Mouse (Mus musculus) monocyte, adult 5-6 weeks (primary cell): ENCODE results near the gene Serp2. TPM values are rescaled to one million over a fixed set of nuclear protein-coding genes. Genes with fewer than 3 reads are reported as not detected.
"Not testable (repeated sequence)": the region's sequence is repeated elsewhere in the genome, so short reads cannot be mapped to it uniquely, and the experiment has no call there.

Source experiments
- ATAC-seq: fragments of 153-309, 156-312 bp; replicated peaks from 2 replicates; pipeline ENCODE4 v1.8.0; 2017; ENCODE audit warnings: mild to moderate bottlenecking; ENCODE audit not compliant: low TSS enrichment, insufficient number of reproducible peaks, severe bottlenecking, poor library complexity, low FRiP score
- total RNA-seq: library from RNA; stranded (forward); fragments of 200-1000, 200-491, 200-594 nt; gene quantifications from 3 replicates; pipeline ENCODE4 v1.2.3, GENCODE M21; 2017

Serp2 gene
- total RNA-seq, 1 experiment from 2014 or later = not detected

DNA sequence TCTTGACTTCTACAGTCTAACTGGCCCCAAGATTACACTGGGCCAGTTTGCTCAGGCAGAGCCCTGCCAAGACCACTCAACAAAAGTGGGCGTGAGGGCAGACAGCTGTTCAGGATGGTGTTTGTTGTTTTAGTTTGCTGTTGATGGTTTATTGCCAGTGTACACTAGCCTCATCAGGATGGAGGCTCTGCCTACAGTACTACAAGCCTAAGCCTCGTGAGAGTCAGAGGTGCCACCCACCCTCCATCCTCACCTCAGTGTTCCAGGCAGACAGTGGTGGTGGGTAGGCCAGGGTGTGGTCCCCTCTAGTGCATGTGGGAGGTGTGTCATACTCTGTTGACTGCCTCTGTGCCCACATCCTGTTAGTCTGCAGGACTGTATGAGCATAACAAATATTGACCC, 23.0 kb upstream of the Serp2 start:
- peak; percentile 91 for ATAC-seq

DNA sequence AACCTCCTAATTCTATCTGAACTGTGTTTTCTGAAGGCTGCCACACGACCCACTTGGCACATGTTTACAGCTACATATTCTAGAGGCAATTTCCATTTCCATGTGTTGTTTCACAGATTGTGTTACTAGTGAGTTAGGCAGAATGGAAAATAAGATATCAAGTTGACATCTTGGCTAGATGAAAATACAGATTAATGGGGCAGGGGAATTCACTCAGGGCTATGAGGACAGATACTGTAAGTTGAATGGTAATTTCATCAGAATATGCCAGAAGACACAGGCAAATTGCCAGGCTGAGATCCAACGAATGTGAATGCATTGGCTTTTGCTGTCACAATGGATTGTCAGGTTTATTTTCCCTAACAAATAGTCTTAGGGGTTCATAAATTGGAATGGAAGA, 21.2 kb upstream of the Serp2 start:
- ATAC-seq = no peak

DNA sequence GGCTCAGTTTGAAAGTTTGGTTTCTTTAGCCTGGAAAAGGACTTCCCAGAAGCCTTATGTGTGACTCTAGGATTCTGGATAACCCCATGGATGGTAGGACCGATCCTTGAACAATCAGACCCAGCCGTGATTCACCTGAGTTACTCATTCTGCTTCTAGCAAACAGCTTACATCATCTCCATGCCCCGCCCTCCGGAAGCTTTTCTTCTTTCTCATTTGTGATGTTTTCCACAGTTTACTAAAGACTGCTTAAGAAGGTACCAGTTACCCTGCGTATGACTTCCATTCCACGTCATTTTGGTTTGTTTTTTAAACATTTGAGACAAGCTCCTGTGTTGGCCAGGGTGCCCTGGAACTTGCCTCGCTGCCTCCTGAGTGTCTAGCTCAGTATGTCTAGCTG, 13.6 kb upstream of the Serp2 start:
- ATAC-seq = no peak

DNA sequence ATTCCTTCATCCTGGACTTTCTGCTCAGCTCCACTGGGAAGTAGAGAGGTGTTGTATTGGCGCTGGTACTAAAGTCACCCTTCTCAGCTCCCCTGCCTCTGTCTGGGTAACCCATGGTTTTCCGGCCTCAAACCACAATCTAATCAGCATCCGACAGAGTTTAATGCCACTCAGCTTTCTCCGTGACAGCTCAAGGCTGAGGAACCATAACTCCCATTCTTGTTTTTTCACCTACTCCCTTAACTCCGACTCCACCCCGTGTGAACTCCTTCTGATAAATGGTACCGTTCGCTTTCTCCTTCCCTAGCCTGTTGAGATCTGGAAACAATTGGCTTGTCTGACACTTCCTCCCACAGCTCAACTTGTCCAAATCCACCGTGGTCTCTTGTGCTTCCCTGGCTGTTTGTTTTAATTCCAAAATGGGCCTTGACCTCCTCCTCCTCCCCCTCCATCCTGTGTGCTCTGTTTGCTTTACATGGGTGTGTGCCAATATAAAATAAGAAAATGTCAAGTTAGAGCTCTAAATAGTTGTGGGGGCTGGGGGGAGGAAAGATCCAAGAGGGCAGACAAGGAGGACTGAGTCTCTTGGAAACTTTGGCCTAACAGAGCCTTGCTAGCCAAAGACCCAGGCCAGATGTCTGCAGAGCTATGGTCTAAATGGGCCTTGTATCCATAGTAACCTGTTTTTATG, 12.7 kb upstream of the Serp2 start:
- no peak for ATAC-seq

DNA sequence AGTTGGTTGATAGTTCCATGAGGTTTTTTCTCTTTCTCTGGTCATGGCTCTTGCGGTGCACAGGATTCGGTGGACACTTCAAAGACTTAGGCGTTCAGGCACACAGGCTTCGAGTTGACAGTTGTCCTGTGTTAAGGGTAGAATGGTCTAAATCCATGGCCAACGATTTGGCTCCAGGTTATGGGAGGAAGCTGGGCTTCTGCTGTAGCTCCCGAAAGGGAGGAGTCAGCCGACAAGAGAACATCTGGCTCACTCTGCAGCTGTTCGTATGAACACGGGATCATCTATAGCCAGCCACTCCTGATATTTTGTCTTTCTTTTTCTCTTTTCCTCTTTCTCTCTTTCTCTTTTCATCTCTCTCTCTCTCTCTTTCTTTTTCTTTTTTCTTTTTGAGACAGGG, 11.9 kb upstream of the Serp2 start:
- ATAC-seq = no peak

DNA sequence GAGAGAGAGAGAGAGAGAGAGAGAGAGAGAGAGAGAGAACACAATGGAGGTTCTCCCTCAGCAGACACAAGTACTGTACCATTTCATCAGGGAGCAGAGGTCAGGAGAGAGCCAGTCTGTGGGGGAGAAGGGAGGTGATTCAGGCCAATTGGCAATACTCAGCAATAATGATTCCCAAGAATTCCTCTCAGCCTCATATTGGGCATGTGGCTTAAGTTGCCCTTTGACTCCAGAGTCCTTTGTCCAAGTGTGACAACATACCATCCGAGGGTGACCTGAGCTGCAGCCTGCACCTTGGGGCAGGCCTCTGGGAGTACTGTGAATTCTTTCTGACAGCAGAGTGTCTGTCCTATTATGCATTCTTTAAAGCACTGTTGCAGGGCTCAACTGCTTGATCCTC, 10.6 kb upstream of the Serp2 start:
- ATAC-seq = no peak

DNA sequence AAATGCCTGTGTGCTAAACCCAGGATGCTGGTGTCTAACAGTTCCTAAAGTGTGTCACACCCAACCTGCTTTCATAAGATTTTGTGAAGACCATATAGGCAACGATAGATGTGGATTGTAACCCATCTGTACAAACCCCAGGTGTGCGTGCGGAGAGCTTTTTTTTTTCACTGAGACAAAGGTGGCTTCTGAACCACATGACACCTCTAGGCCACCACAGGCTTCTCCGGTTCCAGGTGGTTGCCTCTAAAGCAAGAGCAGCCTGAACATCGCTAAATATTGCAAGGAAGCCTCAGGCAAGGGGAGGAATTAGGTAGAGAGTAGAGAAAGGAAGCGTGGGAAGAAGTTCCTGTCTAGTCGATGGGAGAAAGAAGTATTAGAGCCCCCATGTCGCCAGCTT, 10.0 kb upstream of the Serp2 start:
- ATAC-seq = no peak

DNA sequence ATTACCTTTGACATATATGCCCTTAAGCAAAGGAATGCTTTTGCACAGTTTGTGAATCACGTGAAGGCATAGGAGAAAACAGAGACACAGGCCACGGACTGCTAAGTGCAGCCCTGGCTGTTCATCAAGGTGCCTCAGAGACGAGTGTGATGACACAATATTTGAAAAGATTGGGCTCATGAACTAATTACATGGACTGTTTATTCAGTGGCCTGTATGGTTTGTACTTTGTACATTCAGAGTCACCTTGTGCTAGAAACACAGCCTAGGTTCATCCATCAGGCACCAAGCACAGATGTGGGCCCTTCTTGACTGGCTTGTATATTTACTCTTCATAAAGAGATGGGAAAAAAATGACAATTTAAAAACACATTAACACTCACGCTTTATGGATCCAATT, 9.5 kb upstream of the Serp2 start:
- ATAC-seq = no peak

DNA sequence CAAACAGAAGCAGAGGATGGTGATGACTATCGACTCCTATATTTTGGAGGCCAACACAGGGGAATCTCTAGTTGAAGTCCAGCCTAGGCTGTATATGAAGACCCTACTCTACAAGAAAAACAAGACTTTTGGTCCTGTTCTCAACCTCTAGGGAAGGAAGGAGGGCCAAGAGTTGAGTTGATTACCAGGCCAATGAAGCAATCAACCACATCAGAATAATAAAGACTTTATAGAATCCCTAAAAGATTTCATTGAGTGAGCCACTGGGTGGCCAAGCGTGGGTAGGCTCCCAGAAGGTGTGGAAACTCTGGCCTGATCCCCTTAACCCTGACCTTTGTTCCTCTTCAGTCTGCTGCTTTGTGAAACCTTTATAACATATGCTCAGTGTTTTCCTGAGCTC, 2.5 kb upstream of the Serp2 start:
- ATAC-seq = no peak

DNA sequence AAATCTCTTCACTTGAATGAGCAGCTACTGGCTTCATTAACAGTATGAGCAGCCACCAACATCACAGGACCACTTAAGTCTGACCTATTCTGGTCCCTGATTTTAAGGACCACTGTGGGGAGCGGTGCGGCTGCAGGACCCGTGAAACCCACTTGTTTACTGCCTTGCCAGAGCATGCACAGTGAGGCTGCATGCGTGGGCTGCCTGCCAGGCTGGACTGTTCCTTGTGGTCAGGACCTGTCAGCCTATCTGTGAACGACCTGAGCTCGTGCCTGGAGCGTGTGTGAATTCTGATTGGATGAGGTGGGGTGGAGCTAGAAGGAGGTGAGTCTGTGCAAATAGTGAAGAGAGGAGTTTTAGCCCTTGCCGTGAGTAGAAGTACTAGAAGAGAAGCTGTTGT, 1.5 kb upstream of the Serp2 start:
- ATAC-seq = not testable (repeated sequence)

DNA sequence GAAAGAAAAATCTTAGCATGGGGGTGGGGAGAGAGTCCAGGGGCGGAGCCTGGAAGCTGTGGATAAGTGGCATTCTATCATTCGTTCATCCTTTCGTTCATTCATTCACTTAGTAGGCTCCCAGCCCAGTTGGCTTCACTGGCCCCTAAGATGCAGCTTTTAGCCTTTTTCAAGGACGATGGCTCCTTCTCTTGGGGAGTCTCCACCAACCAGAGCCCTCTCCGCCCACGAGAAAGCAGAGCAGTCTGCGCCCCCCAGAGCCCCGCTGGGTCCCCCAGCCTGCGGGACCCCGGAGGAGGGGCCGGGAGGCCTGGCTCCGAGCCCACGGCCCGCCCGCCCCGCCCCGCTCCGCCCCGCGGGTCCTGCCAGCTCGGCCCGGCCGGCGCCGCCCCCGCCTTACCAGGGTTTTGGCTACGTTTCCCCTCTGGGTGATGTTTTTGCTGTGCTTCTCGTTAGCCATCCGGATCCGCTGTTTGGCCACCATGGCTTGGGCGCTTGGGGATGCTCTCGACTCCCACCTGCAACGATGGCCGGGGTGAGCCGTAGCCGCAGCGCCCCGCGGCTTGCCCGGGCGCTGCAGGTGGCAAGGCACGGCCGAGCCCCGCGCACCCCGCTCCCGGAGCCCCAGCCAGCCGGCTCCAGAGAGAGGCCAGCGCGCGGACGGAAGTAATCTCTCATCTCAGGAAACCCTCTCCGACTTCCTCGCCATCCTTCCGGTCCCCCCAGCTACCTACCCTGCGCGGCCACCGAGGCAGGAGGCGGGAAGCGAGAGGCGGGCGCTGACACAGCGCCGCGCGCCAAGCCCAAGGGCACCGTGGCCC, 448 bp downstream of the Serp2 start:
- no peak for ATAC-seq

DNA sequence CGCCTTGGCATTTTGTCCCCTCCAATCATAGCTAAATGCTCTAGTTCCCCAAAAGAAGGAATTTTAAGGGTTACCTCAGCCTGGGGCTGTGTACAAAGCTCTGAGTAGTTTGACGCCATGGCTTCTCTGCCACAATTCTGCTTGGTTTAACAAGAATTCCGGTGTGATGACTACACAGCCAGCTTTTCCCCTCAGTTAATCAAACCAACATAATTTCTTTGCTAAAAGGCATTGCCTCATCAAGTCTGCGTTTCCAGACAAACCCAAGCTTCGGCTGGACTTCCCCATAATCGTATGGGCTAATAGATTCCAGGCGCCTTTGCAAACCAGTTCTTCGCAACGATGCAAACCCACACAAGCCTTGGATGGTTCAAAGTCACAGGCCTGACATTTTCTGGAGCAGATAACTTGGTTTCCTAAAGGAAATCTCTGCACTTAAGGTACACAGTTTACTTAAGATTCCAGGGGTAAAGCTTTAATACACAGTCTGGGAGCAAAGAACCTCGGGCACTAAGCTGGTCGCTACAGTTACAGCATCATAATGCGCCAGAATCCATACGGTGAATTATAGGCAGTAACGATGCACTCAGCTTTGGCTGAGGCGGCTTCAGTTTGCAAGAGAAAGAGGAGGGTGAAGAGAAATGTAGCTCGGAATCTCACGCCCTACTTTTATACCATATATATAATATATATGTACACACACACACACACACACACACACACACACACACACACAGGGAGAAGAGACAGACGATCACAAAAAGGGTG, 1.2 kb downstream of the Serp2 start:
- no peak for ATAC-seq

DNA sequence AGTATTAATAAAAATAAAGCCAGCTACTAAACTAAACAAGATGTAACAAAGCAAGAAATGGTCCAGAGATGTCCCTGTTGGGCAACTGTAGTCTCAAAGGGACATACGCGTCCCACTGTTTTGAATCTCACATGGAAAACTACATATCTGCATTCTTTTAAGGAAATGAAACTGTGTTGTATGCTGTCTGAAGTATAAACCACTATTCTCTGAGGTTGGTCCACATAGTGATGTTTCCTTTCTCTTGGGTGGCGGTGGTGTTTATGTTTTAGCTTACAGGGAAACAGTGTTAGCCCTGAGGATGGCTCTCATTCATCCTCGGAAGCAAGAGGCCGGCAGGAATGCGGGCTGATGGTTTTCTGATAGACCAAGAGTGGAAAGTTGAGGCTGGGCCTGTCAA, 12.6 kb downstream of the Serp2 start:
- no peak for ATAC-seq

DNA sequence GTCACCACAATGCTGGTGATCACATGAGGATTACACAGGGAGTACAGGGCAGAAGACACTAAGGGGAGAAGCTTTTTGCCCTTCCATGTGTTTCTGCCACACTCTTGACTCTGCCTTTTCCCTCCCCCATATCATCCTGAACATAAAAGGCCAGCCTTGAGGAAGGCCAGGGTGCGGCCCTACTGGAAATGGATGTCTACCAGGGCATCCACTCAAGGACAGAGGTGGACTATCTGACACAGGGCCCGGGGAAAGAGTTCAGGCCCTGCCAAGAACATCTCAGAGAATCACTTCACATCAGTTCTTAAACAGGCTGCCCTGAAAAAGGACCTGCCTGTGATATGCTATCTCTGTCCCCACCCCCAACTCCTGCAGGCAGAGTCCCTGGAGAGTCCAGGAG, 15.3 kb downstream of the Serp2 start:
- ATAC-seq = no peak

DNA sequence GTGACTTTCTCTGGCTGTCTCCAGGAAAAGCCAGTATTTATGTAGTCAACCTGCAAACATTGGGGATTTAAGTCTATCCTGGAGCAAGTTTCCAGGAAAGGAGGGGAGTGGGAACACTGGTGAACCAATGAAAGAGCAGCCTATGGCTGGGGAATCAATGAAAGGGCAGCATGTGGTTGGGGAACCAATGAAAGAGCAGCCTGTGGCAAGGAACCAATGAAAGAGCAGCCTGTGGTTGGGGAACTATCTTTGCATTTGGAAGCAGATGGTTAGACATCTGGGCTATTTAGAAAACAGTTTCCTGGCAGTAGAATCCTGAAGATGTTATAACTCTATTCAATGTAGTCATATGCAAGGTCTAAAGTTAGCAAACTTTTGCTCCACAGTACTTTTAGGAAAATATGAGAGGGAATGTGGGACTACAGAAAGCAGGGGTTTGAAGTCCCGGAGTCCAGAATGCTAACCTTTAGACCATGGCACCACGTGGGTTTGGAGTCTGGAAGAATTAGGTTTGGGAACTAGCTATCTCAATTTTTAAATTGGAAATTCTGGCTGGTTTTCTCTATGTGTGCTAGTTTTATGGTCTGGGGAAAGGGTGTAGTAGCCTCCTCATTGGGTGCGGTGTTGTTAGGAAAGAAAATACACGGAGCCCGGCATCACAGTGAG, 16.6 kb downstream of the Serp2 start:
- ATAC-seq = no peak

DNA sequence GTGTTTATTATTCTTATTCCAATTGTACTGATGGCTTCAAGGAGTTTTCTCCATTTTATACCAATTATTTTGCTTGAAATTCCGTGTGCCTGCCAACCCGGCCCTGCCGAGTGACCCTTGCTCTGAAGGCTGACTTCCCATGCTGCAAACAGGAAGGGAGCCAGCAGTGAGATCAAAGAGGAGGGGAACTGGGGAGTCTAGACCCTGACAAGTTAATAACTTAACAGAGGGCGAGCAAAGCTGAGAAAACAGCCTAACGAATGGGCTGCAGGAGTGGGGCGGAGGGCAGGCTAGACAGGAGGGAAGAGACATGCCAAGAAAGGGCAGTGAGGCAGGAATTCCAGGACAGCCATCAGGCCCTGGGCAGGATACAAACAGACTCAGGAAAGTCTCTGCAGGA, 19.8 kb downstream of the Serp2 start:
- ATAC-seq = no peak

DNA sequence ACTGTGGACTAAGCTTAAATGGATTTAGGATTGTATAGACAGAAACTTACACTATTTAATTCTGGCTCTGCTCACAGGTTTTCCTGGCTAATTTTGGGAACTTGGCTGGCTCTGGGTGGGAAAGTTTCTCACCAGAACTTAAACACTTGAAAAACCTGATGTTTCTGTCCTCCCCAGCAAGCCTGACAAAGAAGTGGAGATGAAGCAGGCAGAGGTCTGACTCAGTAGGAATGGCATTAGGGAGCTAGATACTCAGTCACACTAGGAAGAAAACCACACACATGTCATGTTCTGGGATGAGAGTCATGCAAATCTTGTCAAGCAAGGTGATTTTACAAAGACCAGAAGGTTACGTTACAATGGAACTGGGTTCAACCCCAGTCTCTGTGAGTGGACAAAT, 21.6 kb downstream of the Serp2 start:
- ATAC-seq = no peak

DNA sequence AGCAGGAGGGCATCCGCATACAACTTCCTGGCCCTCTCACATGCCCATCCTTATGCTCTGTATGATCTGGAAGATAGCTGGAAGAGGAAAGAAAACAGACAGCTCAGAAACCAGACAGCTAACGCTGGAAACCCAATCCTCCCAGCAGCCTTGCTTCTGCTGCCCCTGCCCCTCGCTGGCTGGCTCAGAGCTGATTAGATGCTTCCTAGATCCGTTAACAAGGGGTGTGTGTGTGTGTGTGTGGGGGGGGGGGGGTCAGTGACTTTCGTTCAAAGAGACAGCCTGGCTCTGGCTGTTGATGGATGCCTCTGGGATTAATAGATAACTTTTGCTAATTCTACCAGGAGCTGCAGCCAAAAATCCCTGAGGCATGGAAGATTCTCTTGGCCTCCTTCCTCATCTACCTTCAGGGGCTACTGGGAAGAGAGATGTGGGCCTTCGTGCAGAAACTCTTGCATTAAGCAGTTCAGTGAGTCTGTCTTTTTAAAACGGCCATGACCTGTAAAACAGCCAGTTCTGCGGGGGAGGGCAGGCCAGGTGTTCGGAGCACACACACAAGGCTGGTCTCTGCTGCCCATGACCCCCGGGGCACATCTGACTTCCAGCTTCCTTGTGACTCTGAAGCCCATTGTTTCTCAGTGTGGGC, 23.4 kb downstream of the Serp2 start:
- ATAC-seq = no peak
